Mouse (Mus musculus) embryo, embryonic 11.5 days (tissue): ENCODE results near the gene Lysmd2.
"Not testable (repeated sequence)": the region's sequence is repeated elsewhere in the genome, so short reads cannot be mapped to it uniquely, and the experiment has no call there.

Experiments used
- DNase-seq: peaks from one replicate; pipeline ENCODE4 v3.0.0-alpha.2; 2012; ENCODE audit warnings: low read depth, low spot score

The Lysmd2 gene

GRCm38 (mm10) chr9:75625556-75626307, at the start of gene Lysmd2:
TSS of gene Lysmd2 (plus strand) at chr9:75625741.
- peak; percentile 56 for DNase-seq

DNA sequence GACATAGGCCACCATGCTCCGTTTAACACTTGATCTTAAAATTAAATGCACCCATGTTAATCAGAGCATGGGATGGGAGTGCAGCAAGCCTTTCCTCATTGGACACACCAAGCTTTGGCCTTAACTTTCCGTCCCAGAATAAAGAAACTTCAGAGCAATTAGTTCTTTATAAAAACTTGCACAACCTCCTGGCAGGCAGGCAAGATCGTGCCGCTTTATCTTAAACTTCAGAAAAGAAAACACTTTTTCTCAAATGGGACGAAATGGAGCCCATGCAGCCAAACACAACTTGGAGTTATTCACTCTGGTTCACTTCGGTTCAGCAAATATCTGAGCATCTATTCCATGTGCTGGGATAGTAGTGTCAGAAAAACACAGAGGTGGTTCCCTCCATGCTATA, 46.2 kb upstream of the Lysmd2 start:
- DNase-seq = no peak

DNA sequence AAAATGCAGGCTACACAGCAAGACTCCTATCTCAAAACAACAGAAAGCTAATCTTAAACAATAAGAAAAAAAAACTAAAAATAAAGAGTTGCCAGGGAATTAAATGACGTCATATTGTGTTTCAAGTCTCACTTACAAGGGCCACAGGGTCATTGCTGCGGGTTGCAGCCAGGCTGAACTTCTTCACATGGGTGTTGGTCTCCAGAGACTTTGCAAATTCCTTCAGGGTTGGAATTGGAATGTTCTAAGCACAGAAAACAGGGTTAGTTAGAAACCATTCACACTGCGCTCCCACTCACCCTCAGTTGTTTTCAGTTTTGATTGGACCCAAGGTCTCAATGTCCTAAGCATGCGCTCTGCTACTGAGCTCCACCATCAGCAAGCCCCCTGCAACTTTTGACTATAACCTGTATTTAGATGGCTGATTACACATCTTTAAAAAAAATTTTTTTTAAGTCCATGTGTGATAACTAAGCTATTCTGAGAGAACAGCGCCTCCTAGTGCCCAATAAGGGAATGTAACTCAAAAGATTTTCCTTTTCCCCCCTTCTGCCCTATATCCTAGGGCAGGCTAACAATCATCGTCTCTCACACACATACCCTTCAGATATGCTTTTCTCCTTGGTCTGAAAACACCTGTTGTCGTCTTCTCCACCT, 43.7 kb upstream of the Lysmd2 start:
- no peak for DNase-seq

DNA sequence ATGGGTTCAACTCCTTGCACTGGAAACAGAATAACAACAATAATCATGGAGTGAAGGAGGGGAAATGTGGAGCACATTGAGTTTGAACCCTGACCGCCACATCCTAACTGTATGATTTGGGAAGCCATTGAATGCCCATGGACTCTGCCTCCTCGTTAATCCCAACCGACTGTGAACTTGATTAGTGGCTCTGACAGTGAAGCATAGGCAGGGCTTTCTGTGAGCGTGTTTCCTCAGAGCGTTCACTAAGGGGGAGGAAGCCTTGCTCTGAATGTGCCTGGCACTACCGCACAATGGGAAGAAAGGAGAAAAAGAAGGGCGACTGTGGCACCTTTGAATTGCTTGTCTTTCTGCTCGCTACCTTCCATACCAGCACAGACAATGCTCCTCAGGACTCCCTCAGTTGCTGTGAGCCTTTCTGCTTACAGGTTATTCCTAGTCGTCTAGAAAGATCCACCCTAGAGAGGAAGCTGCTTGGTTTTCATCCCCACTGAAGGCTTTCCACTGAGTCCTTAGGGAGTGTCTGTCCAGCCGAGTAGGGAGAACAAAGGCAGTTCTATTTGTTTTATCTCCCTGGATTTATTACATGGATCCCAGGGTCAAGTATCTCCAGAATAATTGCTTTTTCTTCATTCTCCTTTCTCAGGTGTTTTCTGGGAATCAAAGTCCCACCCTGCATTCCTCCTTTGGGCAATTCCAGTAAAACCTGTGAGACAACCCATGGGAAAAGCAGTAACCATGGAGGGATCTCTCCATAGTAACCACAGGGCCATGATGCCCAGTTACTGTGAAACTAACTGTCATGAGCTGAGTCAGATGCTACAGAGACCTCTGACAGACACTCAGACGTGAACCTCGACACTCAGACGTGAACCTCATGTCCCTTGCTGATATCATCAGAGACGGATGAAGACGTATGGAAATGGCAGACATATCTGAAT, 35.4 kb upstream of the Lysmd2 start:
- no peak for DNase-seq

- DNase-seq = no peak
Measured at GRCm38 (mm10) chr9:75593481-75593880, 32.1 kb upstream of the Lysmd2 start.

DNA sequence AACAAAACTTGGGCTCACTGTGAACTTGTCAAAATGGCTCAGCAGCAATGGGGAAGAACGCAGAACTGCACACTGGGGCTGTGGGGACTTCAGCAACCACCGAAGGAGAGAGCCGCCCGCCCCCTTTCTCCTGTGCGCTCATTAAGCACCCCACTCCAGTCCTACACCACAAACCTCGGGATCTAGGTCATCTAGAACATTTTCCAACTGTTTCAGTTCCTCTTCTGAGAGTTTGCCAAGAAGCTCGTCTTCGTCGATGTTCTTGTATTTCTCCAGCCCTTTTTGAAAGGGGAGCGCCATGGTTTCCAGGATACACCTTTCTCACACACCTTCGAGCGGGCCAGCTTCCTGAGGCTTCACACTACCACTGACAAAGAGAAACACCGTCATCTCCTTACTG, 28.5 kb upstream of the Lysmd2 start:
- no peak for DNase-seq

- no peak for DNase-seq
Measured at GRCm38 (mm10) chr9:75597596-75597995, 27.9 kb upstream of the Lysmd2 start.

GRCm38 (mm10) chr9:75599191-75599841, 26.2 kb upstream of the Lysmd2 start:
- DNase-seq = no peak

- DNase-seq = no peak
Measured at GRCm38 (mm10) chr9:75600166-75600934, 25.2 kb upstream of the Lysmd2 start.

GRCm38 (mm10) chr9:75601510-75601909, 24.0 kb upstream of the Lysmd2 start:
- DNase-seq = no peak

DNA sequence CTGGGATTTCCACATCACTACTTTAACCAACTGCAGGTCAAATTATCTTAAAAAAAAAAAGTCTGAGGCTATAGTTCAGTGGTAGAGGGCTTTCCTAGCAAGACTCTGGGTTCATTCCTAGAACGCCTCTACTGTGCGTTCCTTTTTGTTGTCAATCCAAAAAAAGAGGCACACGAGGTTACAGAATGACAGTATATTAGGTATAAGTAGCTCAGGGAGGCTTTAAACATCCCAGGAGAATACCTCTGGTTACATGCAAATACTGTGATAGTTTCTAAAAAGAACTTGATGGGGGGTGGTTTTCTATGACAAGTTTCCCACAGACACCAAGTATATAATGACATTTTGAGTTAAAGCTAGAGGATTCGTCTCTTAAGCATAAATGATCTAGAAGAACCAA, 18.0 kb upstream of the Lysmd2 start:
- DNase-seq = no peak

GRCm38 (mm10) chr9:75609505-75609904, 16.0 kb upstream of the Lysmd2 start:
- DNase-seq = no peak

DNA sequence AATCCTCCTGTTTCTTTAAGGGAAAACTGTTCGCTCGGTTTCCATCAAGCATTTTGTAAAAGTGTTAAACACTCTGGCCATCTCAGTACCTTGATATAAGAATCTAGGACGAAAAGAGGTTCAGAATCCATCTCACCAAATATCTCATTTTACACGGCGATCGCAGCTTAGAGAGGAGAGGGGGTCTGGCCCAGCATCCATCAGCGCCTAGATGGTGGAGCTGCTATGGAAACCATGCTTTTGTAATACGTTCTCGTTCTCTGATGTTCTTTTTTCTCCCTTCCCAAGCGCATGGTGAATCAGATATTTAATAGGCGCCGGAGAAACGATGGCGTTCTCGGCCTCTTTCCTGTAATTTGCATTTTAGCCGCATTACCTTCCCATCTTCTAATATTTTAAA, 15.6 kb upstream of the Lysmd2 start:
- DNase-seq = no peak

DNA sequence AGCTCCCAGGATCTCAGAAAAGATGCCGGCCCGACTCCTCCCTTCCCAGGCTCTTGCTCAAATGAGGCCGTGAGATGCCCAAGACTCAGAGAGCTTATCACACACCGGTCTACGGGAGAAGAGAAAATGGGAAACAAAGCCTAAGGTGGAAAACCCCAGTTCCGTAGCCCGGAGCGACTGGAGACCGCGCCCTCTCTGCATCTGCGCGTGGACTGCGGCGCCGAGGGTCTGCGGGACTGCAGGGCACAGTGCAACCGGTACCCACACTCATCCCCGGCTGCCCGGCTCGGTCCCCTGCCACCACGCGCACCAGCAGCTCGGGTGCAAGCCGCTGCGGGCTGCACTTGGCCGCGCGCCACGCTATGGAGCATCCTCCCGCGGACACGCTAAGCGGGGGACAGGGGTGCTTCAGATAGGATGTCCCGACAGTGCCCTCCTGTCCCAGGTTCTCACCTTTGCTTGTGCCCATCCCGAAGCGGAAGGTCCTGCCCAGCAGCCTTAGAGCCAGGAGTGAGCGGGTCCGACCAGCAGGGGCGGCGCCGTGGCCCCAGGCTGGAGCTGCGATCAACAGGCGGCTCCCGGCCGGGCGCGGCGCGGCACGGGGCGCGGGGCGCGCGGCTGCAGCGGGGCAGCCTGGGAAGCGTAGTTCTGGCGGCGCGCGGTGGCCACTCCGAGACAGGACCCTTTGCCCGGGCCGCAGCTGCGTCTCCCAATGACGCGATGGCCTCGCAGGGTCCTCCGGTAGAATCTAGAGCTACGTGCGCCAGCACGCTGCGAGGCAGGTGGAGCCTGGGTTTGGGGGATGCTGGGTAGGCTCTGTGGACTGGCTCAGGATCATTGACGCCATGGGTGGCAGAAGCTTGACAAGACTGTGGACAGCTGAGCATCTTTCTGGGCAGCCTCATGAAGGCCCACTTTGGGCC, 14.7 kb upstream of the Lysmd2 start, which contains the start of gene Tmod2:
TSS of gene Tmod2 (minus strand) at position 755 of the 923 bp plus-strand sequence.
- DNase-seq = peak; percentile 49

DNA sequence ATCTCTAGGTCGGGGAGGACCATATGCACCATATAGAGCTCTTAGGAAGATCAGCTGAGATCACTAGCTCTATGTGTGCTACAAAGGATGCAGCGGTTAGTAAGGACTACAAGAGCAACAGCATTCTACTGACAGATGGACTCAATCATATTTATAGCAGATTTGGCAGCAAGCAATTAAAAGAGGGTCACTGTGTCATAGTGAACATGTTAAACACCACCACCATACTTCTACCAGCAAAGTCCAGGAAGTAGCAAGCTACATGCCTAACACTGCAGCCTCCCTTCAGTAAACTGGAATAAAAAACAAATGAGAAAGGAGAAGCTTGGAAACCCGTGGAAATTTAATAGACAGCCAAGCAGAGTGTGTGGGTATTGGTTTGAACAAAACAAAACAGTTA, 9.0 kb upstream of the Lysmd2 start:
- no peak for DNase-seq

GRCm38 (mm10) chr9:75618836-75619400, 6.6 kb upstream of the Lysmd2 start:
- no peak for DNase-seq

GRCm38 (mm10) chr9:75619761-75620160, 5.8 kb upstream of the Lysmd2 start:
- DNase-seq = not testable (repeated sequence)

- no peak for DNase-seq
Measured at GRCm38 (mm10) chr9:75621428-75621827, 4.1 kb upstream of the Lysmd2 start.

DNA sequence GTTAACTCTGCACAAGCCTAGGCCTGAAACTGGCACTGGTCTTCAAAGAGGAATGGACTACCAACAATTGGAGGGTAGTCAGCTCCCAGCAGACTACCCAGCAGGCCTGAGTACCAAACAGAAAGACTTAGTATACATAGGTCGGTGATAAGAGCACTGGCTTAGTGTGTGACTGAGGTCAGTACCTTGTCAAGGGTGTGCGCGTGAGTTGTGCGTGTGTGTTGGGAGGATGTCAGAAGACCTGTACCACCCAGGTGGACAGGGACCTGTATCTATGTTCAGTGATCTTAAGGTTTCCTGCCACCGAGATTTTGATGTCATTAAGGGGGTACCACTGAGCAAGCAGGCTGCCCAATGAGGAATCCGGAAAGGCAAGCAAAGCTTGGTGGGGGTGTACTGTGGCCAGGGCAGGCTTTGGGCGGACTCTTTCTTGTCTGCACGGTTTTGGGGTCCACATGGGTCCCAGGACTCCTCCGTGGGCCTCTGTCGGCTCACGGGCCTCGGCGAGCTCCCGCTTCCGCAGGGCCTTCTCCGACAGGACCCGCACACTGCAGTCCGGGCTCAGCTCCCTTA, 472 bp upstream of the Lysmd2 start:
- DNase-seq = no peak
